Mouse (Mus musculus) limb, embryonic 15.5 days (tissue): Measurements from ENCODE around the gene Als2cr12. TPM values are rescaled to one million over a fixed set of nuclear protein-coding genes. Genes with fewer than 3 reads are reported as not detected.
"Not testable (repeated sequence)": the region's sequence is repeated elsewhere in the genome, so short reads cannot be mapped to it uniquely, and the experiment has no call there.

Experiments used
- ATAC-seq: fragments of 200-750 bp; cut with Nextera tagmentation; 2 replicates; pipeline ENCODE4 v1.8.0; 2017; ENCODE audit warnings: low read depth, moderate TSS enrichment; ENCODE audit not compliant: insufficient number of reproducible peaks, low FRiP score, low TSS enrichment
- H3K27ac ChIP-seq: fragments of 300-500 bp; sonication (generic); 2 replicates; pipeline ENCODE4 v1.5.1; 2015; ENCODE audit warnings: moderate library complexity, mild to moderate bottlenecking, inconsistent platforms
- H3K27me3 ChIP-seq: fragments of 300-500 bp; sonication (generic); 2 replicates; pipeline ENCODE4 v1.6.1; 2015; ENCODE audit warnings: inconsistent platforms
- H3K36me3 ChIP-seq: fragments of 300-500 bp; sonication (generic); 2 replicates; pipeline ENCODE4 v1.6.1; 2015; ENCODE audit warnings: inconsistent platforms
- H3K4me1 ChIP-seq: fragments of 300-500 bp; sonication (generic); 2 replicates; pipeline ENCODE4 v1.6.1; 2015; ENCODE audit warnings: inconsistent platforms
- H3K4me2 ChIP-seq: fragments of 300-500 bp; sonication (generic); 2 replicates; pipeline ENCODE4 v1.6.1; 2015; ENCODE audit warnings: mild to moderate bottlenecking, inconsistent platforms
- H3K4me3 ChIP-seq: fragments of 300-500 bp; sonication (generic); 2 replicates; pipeline ENCODE4 v1.5.1; 2015; ENCODE audit warnings: mild to moderate bottlenecking, inconsistent platforms
- H3K9ac ChIP-seq: fragments of 300-500 bp; sonication (generic); 2 replicates; pipeline ENCODE4 v1.6.1; 2015; ENCODE audit warnings: inconsistent platforms
- H3K9me3 ChIP-seq: fragments of 300-500 bp; sonication (generic); 2 replicates; pipeline ENCODE4 v1.6.1; 2016; ENCODE audit warnings: inconsistent platforms
- WGBS: fragments of 180-500 bp; shearing (Covaris S2); methylation state at CpG from one replicate; pipeline ENCODE4 v1.1.7; 2015; 5-methylcytosine and 5-hydroxymethylcytosine counted together
- polyA plus RNA-seq: library from polyadenylated mRNA; unstranded; fragments of >200 nt; fragmentation: Nextera tagmentation; extraction: Ambion mirVana; gene quantifications from 2 replicates; pipeline ENCODE4 v1.2.1, GENCODE M21; 2015

Als2cr12 gene
- polyA plus RNA-seq, 1 experiment from 2014 or later: 0.10 TPM

DNA sequence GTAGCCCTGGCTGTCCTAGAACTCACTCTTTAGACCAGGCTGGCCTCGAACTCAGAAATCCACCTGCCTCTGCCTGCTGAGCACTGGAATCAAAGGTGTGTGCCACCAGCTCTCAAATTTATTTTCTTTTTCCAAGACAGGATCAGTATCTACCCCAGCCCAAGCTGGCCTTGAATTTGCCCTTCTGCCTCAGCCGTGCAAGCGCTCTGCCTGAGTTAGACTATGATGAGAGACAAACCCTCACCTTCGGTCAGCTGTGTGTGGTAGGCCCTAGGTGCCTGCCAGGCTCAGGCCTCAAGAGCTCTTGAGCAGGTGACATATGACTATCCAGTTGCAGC is 21.1 kb upstream of the Als2cr12 start:
- no peak for ATAC-seq
- H3K27ac ChIP-seq: no peak overlapping the region
- no peaks in the 10 kb centered on the region for H3K9me3 ChIP-seq
- 89% methylated on average over 4 of the region's 4 CpGs for WGBS
- H3K4me1 ChIP-seq: peaks cover 28% of the 10 kb centered on the region
- peaks cover 34% of the 10 kb centered on the region; the same call in 1 of the 2 replicates for H3K36me3 ChIP-seq
- no peak overlapping the region for H3K9ac ChIP-seq
- H3K4me3 ChIP-seq: no peak overlapping the region
- H3K27me3 ChIP-seq: no peaks in the 10 kb centered on the region
- no peak overlapping the region for H3K4me2 ChIP-seq

DNA sequence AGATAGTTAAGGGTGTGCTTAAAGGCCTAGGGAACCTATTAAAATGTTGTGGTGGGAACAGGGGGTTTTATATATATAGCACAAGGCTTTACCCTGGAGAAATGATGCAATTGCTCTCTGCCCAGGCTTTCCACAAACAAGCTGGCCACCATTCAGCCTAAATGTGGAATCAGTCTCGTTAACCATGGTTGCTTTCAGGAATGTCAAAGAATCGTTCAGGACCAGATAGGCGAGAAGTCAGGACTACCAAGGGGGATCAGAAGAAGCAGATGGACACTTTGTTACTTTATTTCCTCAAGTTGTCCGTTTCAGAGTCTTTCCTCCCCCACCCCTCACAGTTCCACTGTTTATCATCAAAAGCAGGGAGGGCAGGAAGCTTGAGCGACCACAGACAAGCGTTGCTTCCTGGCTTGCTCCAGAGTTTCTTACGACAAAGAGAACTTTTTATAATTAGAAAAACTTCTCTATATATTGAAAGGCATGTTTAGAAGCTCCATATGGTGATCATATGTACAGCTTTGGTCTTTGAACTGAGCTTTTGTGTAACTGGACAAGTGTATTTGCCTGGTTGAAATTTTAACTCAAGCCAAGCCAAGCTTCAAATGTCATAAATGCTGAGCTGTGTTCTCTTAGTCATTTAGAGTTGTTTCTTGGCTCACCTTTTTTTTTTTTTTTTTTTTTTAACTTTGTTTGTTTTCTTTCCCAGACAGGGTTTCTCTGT is 20.5 kb upstream of the Als2cr12 start:
- WGBS: 33% methylated on average over 7 of the region's 7 CpGs
- Histone ChIP-seq H3K27ac (peak overlapping the region; percentile 59), H3K4me2 (0 out of 2 replicates have a peak overlapping the region, but pooled peaks have one; percentile 17), H3K4me3 (no peak overlapping the region), H3K9ac (no peak overlapping the region), H3K36me3 (peaks cover 34% of the 10 kb centered on the region; the same call in 1 of the 2 replicates), H3K27me3 (no peaks in the 10 kb centered on the region), H3K9me3 (no peaks in the 10 kb centered on the region), H3K4me1 (peaks cover 28% of the 10 kb centered on the region)
- no peak for ATAC-seq

- Histone ChIP-seq H3K27ac (peak overlapping the region; percentile 59), H3K9ac (no peak overlapping the region), H3K4me1 (peaks cover 32% of the 10 kb centered on the region), H3K27me3 (no peaks in the 10 kb centered on the region), H3K9me3 (no peaks in the 10 kb centered on the region), H3K4me2 (0 out of 2 replicates have a peak overlapping the region, but pooled peaks have one; percentile 12), H3K4me3 (no peak overlapping the region), H3K36me3 (peaks cover 34% of the 10 kb centered on the region; the same call in 1 of the 2 replicates)
- ATAC-seq: no peak
Observed at GRCm38 (mm10) chr1:58715536-58715935, 19.7 kb upstream of the Als2cr12 start.

GRCm38 (mm10) chr1:58714361-58714760 is 18.6 kb upstream of the Als2cr12 start:
- ATAC-seq: no peak
- Histone ChIP-seq H3K4me2 (peak overlapping the region; percentile 45), H3K9me3 (no peaks in the 10 kb centered on the region), H3K27ac (peak overlapping the region; percentile 97), H3K36me3 (peaks cover 25% of the 10 kb centered on the region; the same call in 1 of the 2 replicates), H3K9ac (peak overlapping the region; percentile 63; the same call in 1 of the 2 replicates), H3K4me1 (peaks cover 28% of the 10 kb centered on the region), H3K27me3 (no peaks in the 10 kb centered on the region), H3K4me3 (peak overlapping the region; percentile 64)
- 29% methylated on average over 1 of the region's 1 CpGs for WGBS

GRCm38 (mm10) chr1:58713893-58714231 is 18.1 kb upstream of the Als2cr12 start:
- peak overlapping the region; percentile 45 for H3K4me2 ChIP-seq
- peaks cover 23% of the 10 kb centered on the region; the same call in 1 of the 2 replicates for H3K36me3 ChIP-seq
- peak overlapping the region; percentile 64 for H3K4me3 ChIP-seq
- no peak for ATAC-seq
- peak overlapping the region; percentile 63 for H3K9ac ChIP-seq
- 23% methylated on average over 4 of the region's 4 CpGs for WGBS
- H3K4me1 ChIP-seq: peaks cover 28% of the 10 kb centered on the region
- H3K27me3 ChIP-seq: no peaks in the 10 kb centered on the region
- H3K27ac ChIP-seq: peak overlapping the region; percentile 97
- no peaks in the 10 kb centered on the region for H3K9me3 ChIP-seq

GRCm38 (mm10) chr1:58713081-58713892 is 17.5 kb upstream of the Als2cr12 start:
- WGBS: 9% methylated on average over 31 of the region's 31 CpGs
- Histone ChIP-seq H3K4me1 (peaks cover 28% of the 10 kb centered on the region), H3K4me2 (peak overlapping the region; percentile 45), H3K4me3 (peak overlapping the region; percentile 64), H3K9ac (peak overlapping the region; percentile 63), H3K27me3 (no peaks in the 10 kb centered on the region), H3K36me3 (peaks cover 23% of the 10 kb centered on the region; the same call in 1 of the 2 replicates), H3K9me3 (no peaks in the 10 kb centered on the region), H3K27ac (peak overlapping the region; percentile 97)
- ATAC-seq: peak; percentile 16; the same call in 1 of the 2 replicates

- H3K4me1 ChIP-seq: peaks cover 28% of the 10 kb centered on the region
- no peaks in the 10 kb centered on the region for H3K27me3 ChIP-seq
- WGBS: 6% methylated on average over 12 of the region's 17 CpGs
- no peaks in the 10 kb centered on the region for H3K9me3 ChIP-seq
- peak overlapping the region; percentile 64 for H3K4me3 ChIP-seq
- peaks cover 16% of the 10 kb centered on the region; the same call in 1 of the 2 replicates for H3K36me3 ChIP-seq
- peak; percentile 75 for ATAC-seq
- H3K9ac ChIP-seq: peak overlapping the region; percentile 83
- H3K27ac ChIP-seq: peak overlapping the region; percentile 99
- peak overlapping the region; percentile 45 for H3K4me2 ChIP-seq
Observed at GRCm38 (mm10) chr1:58712076-58713061, 16.6 kb upstream of the Als2cr12 start.

GRCm38 (mm10) chr1:58711365-58712016 is 15.7 kb upstream of the Als2cr12 start, which contains the start of gene Cflar:
Cflar (plus strand) TSS chr1:58711508.
- under 1% methylated on average over 44 of the region's 45 CpGs for WGBS
- peaks cover 11% of the 10 kb centered on the region; the same call in 1 of the 2 replicates for H3K36me3 ChIP-seq
- H3K4me2 ChIP-seq: peak within 1 kb of the TSS; percentile 45
- ATAC-seq: peak; percentile 48
- peak within 1 kb of the TSS; percentile 64 for H3K4me3 ChIP-seq
- H3K9me3 ChIP-seq: no peaks in the 10 kb centered on the region
- no peaks in the 10 kb centered on the region for H3K27me3 ChIP-seq
- peak within 1 kb of the TSS; percentile 99 for H3K27ac ChIP-seq
- H3K4me1 ChIP-seq: peaks cover 28% of the 10 kb centered on the region
- H3K9ac ChIP-seq: peak within 1 kb of the TSS; percentile 83

DNA sequence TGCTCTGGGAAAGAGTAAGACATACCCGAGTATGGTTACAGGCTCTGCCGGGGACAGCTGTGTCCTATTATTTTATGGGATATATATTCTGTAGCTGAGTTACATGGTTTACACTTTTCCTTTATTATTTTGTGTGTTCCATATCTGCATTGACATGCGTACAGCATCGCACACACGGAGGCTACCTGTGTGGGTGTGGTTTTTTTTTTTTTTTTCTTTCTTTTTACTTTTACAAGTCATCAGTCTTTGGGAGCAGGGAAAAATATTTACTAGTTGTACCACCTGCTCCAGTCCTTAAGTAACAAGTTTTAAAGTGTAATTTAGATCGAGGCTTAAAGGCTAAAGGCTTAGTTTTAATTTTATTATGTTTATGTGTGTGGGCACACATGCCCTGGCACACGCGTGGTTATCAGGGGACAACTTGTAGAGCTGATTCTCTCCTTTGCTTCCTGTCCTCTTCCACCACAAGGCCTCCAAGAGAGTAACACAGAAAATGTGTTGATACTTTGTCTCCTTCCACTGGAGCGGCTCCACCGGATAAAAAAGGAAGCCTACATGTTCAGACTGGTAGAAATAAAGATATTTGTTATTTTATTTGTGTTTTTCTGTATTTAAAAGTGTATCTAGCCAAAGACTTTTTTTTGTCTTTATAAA is 15.0 kb upstream of the Als2cr12 start:
- ATAC-seq: no peak
- peaks cover 6% of the 10 kb centered on the region; the same call in 1 of the 2 replicates for H3K36me3 ChIP-seq
- peak overlapping the region; percentile 45 for H3K4me2 ChIP-seq
- H3K9ac ChIP-seq: peak overlapping the region; percentile 83; the same call in 1 of the 2 replicates
- WGBS: 26% methylated on average over 10 of the region's 10 CpGs
- peak overlapping the region; percentile 99 for H3K27ac ChIP-seq
- H3K9me3 ChIP-seq: no peaks in the 10 kb centered on the region
- peaks cover 24% of the 10 kb centered on the region; the same call in 1 of the 2 replicates for H3K4me1 ChIP-seq
- H3K4me3 ChIP-seq: peak overlapping the region; percentile 64
- H3K27me3 ChIP-seq: no peaks in the 10 kb centered on the region

DNA sequence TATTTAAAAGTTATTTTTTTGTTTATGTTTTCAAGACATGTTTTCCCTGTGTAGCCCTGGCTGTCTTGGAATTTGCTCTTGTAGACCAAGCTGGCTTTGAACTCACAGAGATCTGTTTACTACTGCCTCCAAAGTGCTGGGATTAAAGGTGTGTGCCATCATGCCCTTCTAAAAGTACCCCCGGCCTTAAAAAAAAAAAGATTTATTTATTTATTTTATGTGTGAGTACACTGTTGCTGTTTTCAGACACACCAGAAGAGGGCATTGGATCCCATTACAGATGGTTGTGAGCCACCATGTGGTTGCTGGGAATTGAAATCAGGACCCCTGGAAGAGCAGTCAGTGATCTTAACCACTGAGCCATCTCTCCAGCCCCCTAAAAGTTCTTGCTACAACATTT is 14.3 kb upstream of the Als2cr12 start:
- not testable (repeated sequence) for H3K27ac ChIP-seq, H3K36me3 ChIP-seq, H3K4me3 ChIP-seq, H3K9ac ChIP-seq, H3K27me3 ChIP-seq, H3K9me3 ChIP-seq, ATAC-seq, H3K4me2 ChIP-seq
- WGBS: 90% methylated on average over 1 of the region's 1 CpGs
- H3K4me1 ChIP-seq: peaks cover 17% of the 10 kb centered on the region; the same call in 1 of the 2 replicates
